Mouse (Mus musculus): ENCODE results near the gene Fh1. TPM values are rescaled to one million over a fixed set of nuclear protein-coding genes. Genes with fewer than 3 reads are reported as not detected.

Gene Fh1
- polyA plus RNA-seq (2017; shearing (Covaris generic)), result 82.1 TPM

DNA sequence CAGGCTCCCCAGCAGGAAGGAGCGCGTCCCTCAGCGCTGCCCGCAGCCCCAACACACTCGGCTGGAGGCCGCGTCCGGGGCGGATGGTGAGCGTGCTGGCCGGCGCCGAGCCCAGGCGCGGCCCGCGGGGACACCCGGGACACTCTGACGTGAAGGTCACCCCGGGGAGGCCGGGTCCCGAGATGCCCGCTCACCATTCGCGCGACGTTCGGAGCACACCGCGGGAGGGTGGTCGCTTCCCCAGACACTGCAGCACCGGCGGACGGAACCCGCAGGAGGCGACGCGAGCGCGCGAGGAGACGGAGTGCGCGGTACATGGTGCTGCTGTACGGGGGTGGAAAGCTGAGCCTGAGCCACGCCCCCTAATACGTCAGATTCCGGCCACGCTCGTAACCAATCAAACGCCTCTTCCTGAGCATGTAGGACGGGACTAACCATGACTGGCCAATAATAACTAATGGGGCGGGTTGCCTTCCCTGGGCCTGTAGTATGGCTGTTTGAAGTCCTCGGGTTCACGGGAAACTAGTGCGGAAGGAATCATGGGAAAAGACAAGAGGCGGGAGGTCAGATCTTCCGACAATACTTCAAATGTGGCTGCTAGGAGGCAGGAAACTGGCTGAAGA lies at the start of gene Fh1:
Fh1 (minus strand) TSS at position 379 of the 623 bp plus-strand sequence.

DNA sequence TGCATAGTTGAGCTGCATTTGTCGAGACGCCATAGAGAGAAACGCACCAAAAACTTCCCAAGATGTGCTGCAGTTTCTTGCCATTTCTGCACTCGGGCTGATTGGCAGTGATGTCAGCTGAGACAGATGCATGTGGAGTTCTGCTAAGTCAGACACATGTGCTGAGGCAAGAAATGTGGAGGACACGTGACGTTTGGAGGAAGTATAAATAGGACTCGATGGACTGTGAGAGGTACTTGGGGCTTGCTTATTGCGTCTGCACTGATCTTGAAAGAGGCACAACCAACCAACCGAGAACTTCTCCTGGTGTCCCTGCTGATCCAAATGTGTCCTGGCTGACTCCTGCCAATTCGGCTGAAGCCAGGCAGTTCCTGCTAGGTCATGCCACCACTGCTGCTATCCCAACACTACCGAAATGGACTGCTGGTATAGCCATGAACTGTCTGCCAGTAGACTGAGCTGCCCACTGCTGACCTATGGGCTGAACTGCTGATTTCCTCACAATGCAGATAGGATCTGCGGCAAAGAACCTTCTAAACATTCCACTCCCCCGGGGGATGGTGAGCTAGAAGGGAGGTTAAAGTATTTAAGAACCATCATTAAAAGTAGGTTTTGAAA lies 5.5 kb downstream of the Fh1 start, which contains the start of gene Kmo:
Kmo (plus strand) TSS at position 568 of the 618 bp plus-strand sequence.

Other genes starting within 250 kb of the Fh1 start
- gene Rgs7, start 133.1 kb downstream of the Fh1 start, polyA plus RNA-seq (2017; shearing (Covaris generic)), result not detected
- gene Kmo, start 5.3 kb downstream of the Fh1 start, polyA plus RNA-seq (2017; shearing (Covaris generic)), result 1.1 TPM
- 0.42 TPM for gene Opn3, start 67.1 kb upstream of the Fh1 start, polyA plus RNA-seq (2017; shearing (Covaris generic))
- 0.32 TPM for gene Chml, start 67.3 kb upstream of the Fh1 start, polyA plus RNA-seq (2017; shearing (Covaris generic))
- gene Wdr64, start 73.0 kb upstream of the Fh1 start, polyA plus RNA-seq (2017; shearing (Covaris generic)), result not detected